Mouse (Mus musculus): ENCODE measurements around the gene Spata25.

DNA sequence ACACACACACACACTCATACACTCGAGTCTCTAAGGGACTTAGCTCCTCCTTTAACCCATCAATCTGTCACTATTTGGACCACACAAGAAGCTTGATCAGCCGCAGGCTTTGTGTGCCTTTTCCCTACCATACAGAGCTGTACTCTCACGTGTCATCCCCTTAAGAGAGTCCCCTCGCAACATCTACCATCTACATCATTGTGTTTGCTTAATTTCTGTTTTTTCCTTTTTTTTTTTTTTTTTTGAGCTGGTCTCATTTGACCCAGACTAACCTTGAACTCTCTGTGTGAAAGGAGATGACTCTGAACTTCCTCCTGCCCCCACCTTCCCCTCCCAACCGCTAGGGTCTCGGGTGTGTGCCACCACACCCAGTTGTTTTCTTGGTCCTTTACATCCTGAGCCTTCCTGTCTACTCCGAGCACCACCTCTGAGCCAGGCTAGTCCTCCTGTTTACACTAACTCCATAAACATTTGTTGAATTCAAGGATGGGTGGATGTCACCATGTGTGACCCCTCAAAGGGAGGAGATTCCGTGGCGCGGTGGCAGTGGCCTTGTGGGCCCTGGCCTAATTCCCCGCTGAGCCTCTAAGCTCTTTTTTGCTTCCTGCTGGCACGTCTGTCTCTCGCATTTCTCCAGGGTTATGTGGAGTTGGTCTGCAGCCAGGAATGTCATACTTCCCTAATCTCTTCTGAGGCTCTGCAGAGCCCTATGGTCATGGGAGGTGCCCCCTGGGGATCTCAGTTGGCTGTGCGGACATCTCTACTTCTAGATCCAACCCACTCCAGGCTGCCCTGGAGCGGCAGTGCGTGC is 38.6 kb upstream of the Spata25 start:
- TF ChIP-seq HCFC1 (IDR thresholded peaks at IDR 0.05; ENCODE audit: borderline replicate concordance, insufficient read depth, low read length) (no peak), ZC3H11A (IDR thresholded peaks at IDR 0.05; ENCODE audit: borderline replicate concordance, low read depth, low read length) (no peak), ZNF384 (IDR thresholded peaks at IDR 0.05; ENCODE audit: low read depth, low read length) (peak; percentile 95), MAFK (IDR thresholded peaks at IDR 0.05; ENCODE audit: insufficient read depth, low read depth, low read length) (no peak), CHD2 (IDR thresholded peaks at IDR 0.05; ENCODE audit: low read depth, low read length) (no peak)

Data from ES-E14 (cell line).